Mouse (Mus musculus): Measurements from ENCODE around the gene Cir1. TPM values are rescaled to one million over a fixed set of nuclear protein-coding genes. Genes with fewer than 3 reads are reported as not detected.

Gene Cir1
- total and polyA plus RNA-seq, 3 experiments = 3.8 to 14.3 (median 5.2) TPM

Other genes starting within 250 kb of the Cir1 start
- gene Ola1, start 93.8 kb downstream of the Cir1 start, total RNA-seq (2012; rRNA removed) = 114 and 127 TPM in 2 replicates
- 175 and 213 TPM in 2 replicates for gene Ola1, start 93.8 kb downstream of the Cir1 start, total RNA-seq (2014; rRNA removed)
- gene Ola1, start 93.8 kb downstream of the Cir1 start, polyA plus RNA-seq (2012; ENCODE audit: insufficient read length, low read depth) = 182 TPM in 2 replicates
- gene Sp9, start 40.8 kb downstream of the Cir1 start, total RNA-seq (2012; rRNA removed) = 0.13 and 0.55 TPM in 2 replicates
- gene Sp9, start 40.8 kb downstream of the Cir1 start, total RNA-seq (2014; rRNA removed) = not detected in 2 replicates
- gene Sp9, start 40.8 kb downstream of the Cir1 start, polyA plus RNA-seq (2012; ENCODE audit: insufficient read length, low read depth) = not detected in 2 replicates
- 6.0 and 6.6 TPM in 2 replicates for gene Scrn3, start 100 bp downstream of the Cir1 start, total RNA-seq (2012; rRNA removed)
- gene Scrn3, start 100 bp downstream of the Cir1 start, total RNA-seq (2014; rRNA removed) = 10.2 and 11.1 TPM in 2 replicates
- gene Scrn3, start 100 bp downstream of the Cir1 start, polyA plus RNA-seq (2012; ENCODE audit: insufficient read length, low read depth) = 14.8 and 19.2 TPM in 2 replicates
- gene Gpr155, start 73.9 kb upstream of the Cir1 start, total RNA-seq (2012; rRNA removed) = 3.2 and 4.4 TPM in 2 replicates
- 3.0 and 4.4 TPM in 2 replicates for gene Gpr155, start 73.9 kb upstream of the Cir1 start, total RNA-seq (2014; rRNA removed)
- 4.0 and 5.7 TPM in 2 replicates for gene Gpr155, start 73.9 kb upstream of the Cir1 start, polyA plus RNA-seq (2012; ENCODE audit: insufficient read length, low read depth)
- 18.3 and 19.2 TPM in 2 replicates for gene Wipf1, start 217.0 kb upstream of the Cir1 start, total RNA-seq (2012; rRNA removed)
- gene Wipf1, start 217.0 kb upstream of the Cir1 start, total RNA-seq (2014; rRNA removed) = 18.8 and 21.8 TPM in 2 replicates
- gene Wipf1, start 217.0 kb upstream of the Cir1 start, polyA plus RNA-seq (2012; ENCODE audit: insufficient read length, low read depth) = 88.7 and 95.0 TPM in 2 replicates

Measured in CH12.LX (cell line).